Mouse (Mus musculus) bone marrow, adult 2 months (tissue): Measurements from ENCODE around the gene Traf3.

Source experiments
- CTCF ChIP-seq: fragments of 200-500 bp; IDR thresholded peaks from 2 replicates; pipeline ENCODE4 v1.5.1; 2011; ENCODE audit warnings: low read length, control low read depth; ENCODE audit not compliant: control insufficient read depth, insufficient read depth
- POLR2A ChIP-seq: fragments of 200-500 bp; IDR thresholded peaks from 2 replicates; pipeline ENCODE4 v1.6.1; 2011; ENCODE audit warnings: low read depth, mild to moderate bottlenecking, control low read depth, low read length, borderline replicate concordance; ENCODE audit not compliant: control insufficient read depth

DNA sequence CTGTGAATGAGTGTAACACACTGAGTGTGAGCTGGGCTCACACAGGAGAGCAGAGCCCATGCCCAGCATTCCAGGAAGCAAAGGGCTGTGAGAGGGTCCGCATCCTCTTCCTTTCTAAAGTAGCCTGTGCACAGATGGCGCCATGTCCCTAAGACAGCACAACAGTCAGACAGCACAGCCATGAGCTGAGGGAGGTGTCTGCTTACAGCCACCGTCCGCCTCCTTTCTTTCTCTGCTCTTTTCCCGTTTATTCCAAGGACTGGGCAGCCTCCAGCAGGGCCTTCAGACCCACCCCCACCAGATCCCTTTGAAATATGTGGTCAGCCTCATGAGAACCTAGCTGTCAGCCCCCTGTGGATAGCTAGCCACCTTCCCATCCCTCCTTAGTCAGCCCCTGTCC, 99.0 kb downstream of the Traf3 start:
- TF ChIP-seq POLR2A (no peak), CTCF (no peak)
